Mouse (Mus musculus) forebrain, embryonic 11.5 days (tissue): Measurements from ENCODE around the gene Snta1. TPM values are rescaled to one million over a fixed set of nuclear protein-coding genes. Genes with fewer than 3 reads are reported as not detected.

Experiments
- ATAC-seq: fragments of 200-750 bp; cut with Nextera tagmentation; replicated peaks from 2 replicates; pipeline ENCODE4 v1.8.0; 2017; ENCODE audit warnings: moderate TSS enrichment; ENCODE audit not compliant: low FRiP score
- DNase-seq: peaks from one replicate; pipeline ENCODE4 v3.0.0-alpha.2; 2017; ENCODE audit warnings: low spot score
- H3K27ac ChIP-seq: fragments of 300-500 bp; sonication (generic); 2 replicates; pipeline ENCODE4 v1.5.1; 2014; ENCODE audit warnings: low read depth, low read length
- H3K27me3 ChIP-seq: fragments of 300-500 bp; sonication (generic); 2 replicates; pipeline ENCODE4 v1.6.1; 2014; ENCODE audit warnings: mild to moderate bottlenecking, low read length, mixed read lengths; ENCODE audit not compliant: control insufficient read depth, insufficient read depth
- H3K36me3 ChIP-seq: fragments of 300-500 bp; sonication (generic); 2 replicates; pipeline ENCODE4 v1.6.1; 2014; ENCODE audit warnings: mild to moderate bottlenecking, low read length, moderate library complexity, mixed read lengths; ENCODE audit not compliant: control insufficient read depth, insufficient read depth
- H3K4me1 ChIP-seq: fragments of 300-500 bp; sonication (generic); replicated peaks from 2 replicates; pipeline ENCODE4 v1.6.1; 2014; ENCODE audit warnings: low read length, mixed read lengths; ENCODE audit not compliant: control insufficient read depth, insufficient read depth
- H3K4me2 ChIP-seq: fragments of 300-500 bp; sonication (generic); 2 replicates; pipeline ENCODE4 v1.6.1; 2014; ENCODE audit warnings: low read depth, mild to moderate bottlenecking, low read length, moderate library complexity, mixed read lengths; ENCODE audit not compliant: severe bottlenecking
- H3K4me3 ChIP-seq: fragments of 300-500 bp; sonication (generic); 2 replicates; pipeline ENCODE4 v1.5.1; 2014; ENCODE audit warnings: low read depth, low read length
- H3K9ac ChIP-seq: fragments of 300-500 bp; sonication (generic); 2 replicates; pipeline ENCODE4 v1.6.1; 2014; ENCODE audit warnings: low read length
- H3K9me3 ChIP-seq: fragments of 300-500 bp; sonication (generic); 2 replicates; pipeline ENCODE4 v1.6.1; 2016; ENCODE audit warnings: low read length, mixed read lengths; ENCODE audit not compliant: control insufficient read depth
- WGBS: fragments of 180-500 bp; shearing (Covaris S2); extraction: QIAGEN DNeasy Blood & Tissue Kit; methylation state at CpG from one replicate; pipeline ENCODE4 v1.1.7; 2014; 5-methylcytosine and 5-hydroxymethylcytosine counted together
- polyA plus RNA-seq: library from polyadenylated mRNA; unstranded; fragments of >200 nt; fragmentation: Nextera tagmentation; extraction: Ambion mirVana; gene quantifications from 2 replicates; pipeline ENCODE4 v1.2.1, GENCODE M21; 2014

The Snta1 gene
- polyA plus RNA-seq, 1 experiment from 2014 or later = 3.1 TPM

DNA sequence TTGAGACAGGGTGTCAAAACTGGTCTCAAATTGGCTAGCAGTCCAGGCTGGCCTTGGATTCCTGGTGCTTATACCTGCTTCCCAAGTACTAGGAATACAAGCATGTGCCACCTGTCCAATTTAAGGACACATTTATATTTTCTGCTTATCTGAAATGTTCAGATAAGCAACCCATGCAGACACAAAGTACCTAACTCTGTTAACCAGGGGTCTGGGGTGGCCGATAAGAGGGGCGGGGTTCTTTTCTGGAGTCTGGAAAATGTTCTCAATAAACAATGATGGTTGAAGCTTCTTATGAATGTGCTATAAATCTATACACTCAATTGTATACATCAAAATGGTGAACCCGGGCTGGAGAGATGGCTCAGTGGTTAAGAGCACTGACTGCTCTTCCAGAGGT is 81.0 kb downstream of the Snta1 start:
- WGBS = 86% methylated on average over 3 of the region's 3 CpGs

More for the DNA sequence above, 81.0 kb downstream of the Snta1 start:
- H3K4me2 ChIP-seq = no peak overlapping the region
- H3K27me3 ChIP-seq = no peaks in the 10 kb centered on the region
- H3K36me3 ChIP-seq = no peaks in the 10 kb centered on the region
- no peaks in the 10 kb centered on the region for H3K4me1 ChIP-seq
- no peak overlapping the region for H3K9ac ChIP-seq
- no peaks in the 10 kb centered on the region for H3K9me3 ChIP-seq
- DNase-seq = no peak
- no peak overlapping the region for H3K27ac ChIP-seq
- H3K4me3 ChIP-seq = no peak overlapping the region
- no peak for ATAC-seq

Other genes starting within 250 kb of the Snta1 start
- gene Bpifa5, start 245.5 kb downstream of the Snta1 start, polyA plus RNA-seq = not detected in 2 replicates
- gene Bpifb1, start 217.3 kb downstream of the Snta1 start, polyA plus RNA-seq = not detected in 2 replicates
- gene Bpifb5, start 184.4 kb downstream of the Snta1 start, polyA plus RNA-seq = 0.16 TPM in 1 of 2 replicates, not detected in the other
- gene Bpifb9a, start 150.2 kb downstream of the Snta1 start, polyA plus RNA-seq = not detected in 2 replicates
- gene Bpifb9b, start 100.9 kb downstream of the Snta1 start, polyA plus RNA-seq = not detected in 2 replicates
- gene Cdk5rap1, start 35.1 kb downstream of the Snta1 start, polyA plus RNA-seq = 15.0 and 17.0 TPM in 2 replicates
- gene Cbfa2t2, start 28.4 kb upstream of the Snta1 start, polyA plus RNA-seq = 69.4 and 71.6 TPM in 2 replicates
- 2.3 and 4.5 TPM in 2 replicates for gene 1700003F12Rik, start 139.0 kb upstream of the Snta1 start, polyA plus RNA-seq
- 0.41 and 0.77 TPM in 2 replicates for gene Actl10, start 143.7 kb upstream of the Snta1 start, polyA plus RNA-seq
- gene Necab3, start 150.8 kb upstream of the Snta1 start, polyA plus RNA-seq = 5.5 and 7.6 TPM in 2 replicates
- 17.6 and 18.6 TPM in 2 replicates for gene E2f1, start 161.8 kb upstream of the Snta1 start, polyA plus RNA-seq
- gene Pxmp4, start 195.6 kb upstream of the Snta1 start, polyA plus RNA-seq = 10.0 and 10.6 TPM in 2 replicates
- 1.5 and 2.1 TPM in 2 replicates for gene Zfp341, start 205.2 kb upstream of the Snta1 start, polyA plus RNA-seq
- 1.0 TPM in 1 of 2 replicates, not detected in the other for gene 4930519P11Rik, start 205.3 kb upstream of the Snta1 start, polyA plus RNA-seq
- 13.3 and 16.7 TPM in 2 replicates for gene Chmp4b, start 243.6 kb upstream of the Snta1 start, polyA plus RNA-seq